Mouse (Mus musculus) layer of hippocampus, adult 9-11 months (tissue): Measurements from ENCODE around the gene Bcat2.

Source experiments
- DNase-seq: peaks from one replicate; pipeline ENCODE4 v3.0.0; 2022

Gene Bcat2

GRCm38 (mm10) chr7:45627261-45627660, 57.3 kb downstream of the Bcat2 start, which contains the start of gene Rasip1:
TSS of gene Rasip1 (plus strand) at chr7:45627488.
- DNase-seq: no peak

GRCm38 (mm10) chr7:45628364-45629294, 58.7 kb downstream of the Bcat2 start:
- peak; percentile 81 for DNase-seq

GRCm38 (mm10) chr7:45630064-45630907, 60.3 kb downstream of the Bcat2 start:
- no peak for DNase-seq

- DNase-seq: no peak
These were observed 62.5 kb downstream of the Bcat2 start for GRCm38 (mm10) chr7:45632499-45632898.

GRCm38 (mm10) chr7:45634946-45635681, 65.2 kb downstream of the Bcat2 start:
- DNase-seq: no peak

DNA sequence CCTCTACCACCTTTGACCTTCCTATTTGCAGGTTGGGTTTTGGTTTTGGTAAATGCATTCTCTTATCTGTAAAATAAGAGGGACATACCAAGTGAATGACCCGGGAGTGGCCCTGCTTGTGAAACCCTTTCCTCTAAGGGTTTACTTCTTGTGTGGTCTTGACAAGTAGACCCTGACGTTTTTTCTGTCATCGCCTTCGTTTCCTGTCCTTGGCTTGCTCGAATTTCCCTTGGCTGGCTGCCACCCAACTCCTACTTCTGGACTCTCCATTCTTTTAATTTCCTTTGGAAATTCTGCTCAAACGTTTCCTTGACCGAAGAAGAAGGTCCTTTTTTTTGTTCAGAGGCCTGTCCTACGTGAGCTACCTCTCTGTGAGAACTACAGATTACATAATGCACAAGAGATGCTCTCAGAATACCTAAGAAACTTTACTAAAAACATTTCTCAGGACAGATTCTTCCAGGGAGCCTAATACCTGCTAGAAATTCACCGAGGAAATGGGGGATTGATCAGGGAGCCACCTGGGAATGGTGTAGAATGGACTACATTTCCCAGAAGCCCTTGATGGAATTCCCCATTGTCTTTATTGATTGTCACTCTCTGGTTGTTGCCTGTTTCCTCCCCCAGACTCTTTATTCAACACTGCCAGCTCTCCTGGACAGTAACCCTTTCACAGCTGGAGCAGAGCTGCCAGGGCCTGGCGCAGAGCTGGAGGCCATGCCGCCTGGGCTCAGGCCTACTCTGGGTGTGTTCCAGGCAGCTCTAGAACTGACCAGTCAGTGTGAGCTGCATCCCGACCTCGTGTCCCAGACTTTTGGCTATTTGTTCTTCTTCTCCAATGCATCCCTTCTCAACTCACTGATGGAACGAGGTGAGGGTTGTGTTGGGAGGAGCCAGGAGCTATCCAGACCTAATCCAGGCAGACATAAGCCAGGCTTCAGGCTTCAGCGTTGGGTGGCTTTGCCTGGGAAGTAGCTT, 66.0 kb downstream of the Bcat2 start:
- DNase-seq: no peak

- no peak for DNase-seq
These were observed 67.8 kb downstream of the Bcat2 start for GRCm38 (mm10) chr7:45637710-45638109.

DNA sequence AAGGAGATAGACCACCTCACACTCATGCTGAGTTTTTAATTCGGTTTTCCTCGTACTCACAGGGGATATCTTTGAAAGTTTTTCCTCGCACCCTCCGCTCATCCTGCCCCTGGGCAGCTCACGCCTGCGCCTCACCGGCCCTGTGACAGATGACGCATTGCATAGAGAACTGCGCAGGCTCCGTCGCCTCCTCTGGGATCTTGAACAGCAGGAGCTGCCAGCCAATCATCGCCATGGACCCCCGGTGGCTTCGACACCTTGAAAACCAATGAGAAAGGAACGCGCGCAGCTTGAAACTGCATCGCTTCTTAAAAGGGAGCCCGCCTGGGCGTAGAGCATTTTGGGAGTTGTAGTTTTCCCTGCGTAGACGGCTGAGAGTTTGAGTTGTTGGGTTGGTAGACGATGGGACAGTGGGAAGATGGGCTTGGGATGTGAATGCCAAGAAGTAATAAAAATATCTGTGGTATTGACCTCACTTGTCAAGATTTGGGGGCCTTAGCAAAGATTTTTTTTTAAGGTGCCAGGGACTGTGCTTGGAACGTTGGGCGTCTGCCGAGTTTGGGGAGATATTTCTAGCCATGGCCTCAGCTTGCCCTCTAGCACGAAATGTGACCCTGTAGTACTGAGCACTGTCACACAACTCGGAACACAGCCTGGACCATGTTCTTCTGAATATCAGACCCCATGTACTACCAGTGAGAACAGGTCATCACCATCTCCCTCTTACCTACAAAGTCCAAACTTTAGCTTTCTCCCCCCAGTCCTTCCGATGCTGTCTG, 68.9 kb downstream of the Bcat2 start:
- DNase-seq: peak; percentile 98
